Mouse (Mus musculus): ENCODE measurements around the gene Rnase1. TPM values are rescaled to one million over a fixed set of nuclear protein-coding genes. Genes with fewer than 3 reads are reported as not detected.

Gene Rnase1
- total and polyA plus RNA-seq, 3 experiments = 0.07 TPM; not detected in 2

DNA sequence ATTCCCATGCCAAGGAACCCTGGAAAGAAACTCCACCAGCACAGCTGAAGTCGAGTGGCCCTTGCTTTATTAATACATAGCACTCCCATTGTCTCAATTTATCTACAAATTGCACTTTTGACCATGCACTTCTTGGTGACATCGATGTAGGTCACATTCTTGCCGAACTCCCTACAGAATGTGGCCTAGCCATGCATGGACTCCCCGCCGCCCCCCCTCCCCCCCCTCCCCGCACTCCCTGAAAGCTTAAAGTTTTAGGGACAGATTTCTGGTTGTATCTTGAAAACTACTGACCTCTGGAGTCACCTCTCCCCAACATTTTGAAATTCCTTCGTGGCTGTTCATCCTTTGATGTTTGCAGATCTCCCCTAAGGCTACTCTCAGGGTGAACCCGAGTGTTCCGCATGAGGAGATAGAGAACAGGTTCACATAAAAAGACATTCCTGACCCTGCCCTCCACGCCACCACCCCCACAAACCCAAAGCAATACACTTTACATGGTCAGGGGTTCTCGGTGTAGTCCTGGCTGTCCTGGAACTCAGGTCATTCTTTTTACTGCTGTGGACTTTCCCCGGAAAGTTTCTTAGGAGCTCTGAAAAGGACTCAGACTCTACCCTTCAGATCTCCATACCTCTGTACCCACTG lies 32.5 kb downstream of the Rnase1 start, which contains the start of gene Eddm3b:
TSS of gene Eddm3b (plus strand) at position 511 of the 645 bp plus-strand sequence.
- Histone ChIP-seq H3K9me3 (replicated peaks; ENCODE audit: insufficient read depth, low read length) (no peaks in the 10 kb centered on the region), H3K27me3 (ENCODE audit: control insufficient read depth in 1 of 2, insufficient read depth in 2 of 2, low read length in 2 of 2) (peaks cover 0 to 3% of the 10 kb centered on the region in 2 experiments; a peak in 2 of 4 replicates), H3K79me2 (ENCODE audit: control insufficient read depth, insufficient read depth, low read length, poor library complexity) (no peaks in the 10 kb centered on the region), H3K4me3 (ENCODE audit: control insufficient read depth in 1 of 2, insufficient read depth in 1 of 2, low read depth in 2 of 2, low read length in 2 of 2) (no peak within 1 kb of the TSS), H3K36me3 (ENCODE audit: control insufficient read depth in 1 of 2, insufficient read depth in 2 of 2, low read length in 2 of 2) (no peaks in the 10 kb centered on the region), H3K4me1 (ENCODE audit: control insufficient read depth in 1 of 2, insufficient read depth in 2 of 2, low read length in 2 of 2) (no peaks in the 10 kb centered on the region), H3K9ac (ENCODE audit: control insufficient read depth, low read depth, low read length, poor library complexity, severe bottlenecking) (no peak within 1 kb of the TSS), H3K27ac (ENCODE audit: control insufficient read depth, low read depth, low read length) (no peak within 1 kb of the TSS)
- TF ChIP-seq TBP (IDR thresholded peaks at IDR 0.05; ENCODE audit: low read depth, low read length) (no peak), RAD21 (IDR thresholded peaks at IDR 0.05; ENCODE audit: low read depth, low read length) (no peak), USF2 (IDR thresholded peaks at IDR 0.05; ENCODE audit: borderline replicate concordance in 1 of 2, insufficient read depth in 1 of 2, low read depth in 1 of 2, low read length in 2 of 2) (no peak), BHLHE40 (IDR thresholded peaks at IDR 0.05; ENCODE audit: borderline replicate concordance, low read depth, low read length) (no peak), CHD1 (IDR thresholded peaks at IDR 0.05; ENCODE audit: low read depth, low read length) (no peak), ELF1 (IDR thresholded peaks at IDR 0.05; ENCODE audit: low read depth, low read length) (no peak), TAL1 (IDR thresholded peaks at IDR 0.05; ENCODE audit: low read length) (no peak), MYC (IDR thresholded peaks at IDR 0.05; ENCODE audit: low read depth, low read length) (no peak), NELFE (IDR thresholded peaks at IDR 0.05; ENCODE audit: low read depth, low read length) (no peak), RCOR1 (IDR thresholded peaks at IDR 0.05; ENCODE audit: low read depth, low read length) (no peak), KAT2A (conservative IDR thresholded peaks at IDR 0.05; ENCODE audit: low read depth, low read length) (no peak)
- DNase-seq (ENCODE audit: low read depth, low spot score) = no peak

DNA sequence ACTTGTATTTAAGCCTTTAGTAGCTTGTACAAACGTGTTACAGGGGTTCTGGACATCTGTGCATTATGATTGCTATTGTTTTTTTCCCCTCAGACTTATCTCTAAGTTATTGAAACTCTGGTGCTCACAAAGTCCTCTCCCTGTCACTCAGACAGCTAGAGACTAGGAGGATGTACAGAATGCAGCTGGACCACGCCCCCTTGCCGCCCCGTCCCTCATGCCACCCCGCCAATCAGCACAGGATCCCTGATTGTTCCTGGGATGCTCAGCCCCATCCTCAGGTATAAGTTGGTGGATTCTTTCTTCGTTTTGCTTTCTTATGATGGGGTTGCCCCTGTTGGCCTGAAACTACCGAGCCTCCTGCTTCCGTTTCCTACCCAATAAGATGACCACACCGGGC lies 33.1 kb downstream of the Rnase1 start:
- Histone ChIP-seq H3K79me2 (ENCODE audit: control insufficient read depth, insufficient read depth, low read length, poor library complexity) (no peaks in the 10 kb centered on the region), H3K4me3 (ENCODE audit: control insufficient read depth in 1 of 2, insufficient read depth in 1 of 2, low read depth in 2 of 2, low read length in 2 of 2) (no peak overlapping the region), H3K27ac (ENCODE audit: control insufficient read depth, low read depth, low read length) (no peak overlapping the region), H3K9me3 (replicated peaks; ENCODE audit: insufficient read depth, low read length) (no peaks in the 10 kb centered on the region), H3K9ac (ENCODE audit: control insufficient read depth, low read depth, low read length, poor library complexity, severe bottlenecking) (no peak overlapping the region), H3K4me1 (ENCODE audit: control insufficient read depth in 1 of 2, insufficient read depth in 2 of 2, low read length in 2 of 2) (no peaks in the 10 kb centered on the region), H3K27me3 (ENCODE audit: control insufficient read depth in 1 of 2, insufficient read depth in 2 of 2, low read length in 2 of 2) (peaks cover 0 to 3% of the 10 kb centered on the region in 2 experiments; a peak in 2 of 4 replicates), H3K36me3 (ENCODE audit: control insufficient read depth in 1 of 2, insufficient read depth in 2 of 2, low read length in 2 of 2) (no peaks in the 10 kb centered on the region)
- no peak for DNase-seq (ENCODE audit: low read depth, low spot score)
- TF ChIP-seq EP300 (IDR thresholded peaks at IDR 0.05; ENCODE audit: low read depth in 1 of 2, low read length in 2 of 2) (no peak), RCOR1 (IDR thresholded peaks at IDR 0.05; ENCODE audit: low read depth, low read length) (no peak), ETS1 (IDR thresholded peaks at IDR 0.05; ENCODE audit: low read depth, low read length) (no peak)

DNA sequence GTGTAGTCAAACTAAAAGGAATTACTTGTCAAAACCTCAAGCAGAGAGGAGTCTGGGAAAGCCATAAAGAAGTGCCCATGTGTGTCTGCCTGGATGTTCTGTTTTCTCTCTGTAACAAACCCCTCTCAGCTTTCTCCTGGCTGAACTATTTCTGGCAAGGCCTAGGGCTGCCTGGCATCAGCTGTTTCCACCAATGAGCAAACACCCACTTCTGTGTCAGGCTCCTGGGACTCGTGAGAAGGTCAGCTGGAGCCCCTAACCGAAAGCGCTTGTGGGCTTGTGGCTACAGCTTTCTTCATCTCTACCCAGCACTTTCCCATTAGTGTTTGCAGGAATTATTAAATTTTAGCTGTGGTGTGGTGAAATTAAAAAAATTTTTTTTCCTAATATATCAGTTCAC lies 34.6 kb downstream of the Rnase1 start:
- Histone ChIP-seq H3K9ac (ENCODE audit: control insufficient read depth, low read depth, low read length, poor library complexity, severe bottlenecking) (no peak overlapping the region), H3K4me1 (ENCODE audit: control insufficient read depth in 1 of 2, insufficient read depth in 2 of 2, low read length in 2 of 2) (no peaks in the 10 kb centered on the region)
- TF ChIP-seq UBTF (IDR thresholded peaks at IDR 0.05; ENCODE audit: borderline replicate concordance, insufficient read depth, low read depth, low read length) (no peak), ZKSCAN1 (IDR thresholded peaks at IDR 0.05; ENCODE audit: low read depth, low read length) (no peak), BHLHE40 (IDR thresholded peaks at IDR 0.05; ENCODE audit: borderline replicate concordance, low read depth, low read length) (no peak), EP300 (IDR thresholded peaks at IDR 0.05; ENCODE audit: low read depth in 1 of 2, low read length in 2 of 2) (no peak), CHD1 (IDR thresholded peaks at IDR 0.05; ENCODE audit: low read depth, low read length) (no peak), ZC3H11A (IDR thresholded peaks at IDR 0.05; ENCODE audit: low read depth, low read length) (no peak), RAD21 (IDR thresholded peaks at IDR 0.05; ENCODE audit: low read depth, low read length) (no peak), USF1 (IDR thresholded peaks at IDR 0.05; ENCODE audit: low read depth, low read length) (no peak), TCF12 (IDR thresholded peaks at IDR 0.05; ENCODE audit: low read depth, low read length) (no peak), SMC3 (IDR thresholded peaks at IDR 0.05; ENCODE audit: low read depth, low read length) (no peak), ZNF384 (IDR thresholded peaks at IDR 0.05; ENCODE audit: low read depth, low read length) (no peak), POLR2AphosphoS2 (IDR thresholded peaks at IDR 0.05; ENCODE audit: low read length) (no peak)

More for the DNA sequence above, 34.6 kb downstream of the Rnase1 start:
- H3K4me3 ChIP-seq (ENCODE audit: control insufficient read depth in 1 of 2, insufficient read depth in 1 of 2, low read depth in 2 of 2, low read length in 2 of 2) = no peak overlapping the region
- no peaks in the 10 kb centered on the region for H3K79me2 ChIP-seq (ENCODE audit: control insufficient read depth, insufficient read depth, low read length, poor library complexity)
- DNase-seq (ENCODE audit: low read depth, low spot score) = no peak
- H3K27me3 ChIP-seq (ENCODE audit: control insufficient read depth in 1 of 2, insufficient read depth in 2 of 2, low read length in 2 of 2) = peaks cover 0 to 3% of the 10 kb centered on the region in 2 experiments; a peak in 2 of 4 replicates
- H3K9me3 ChIP-seq (replicated peaks; ENCODE audit: insufficient read depth, low read length) = no peaks in the 10 kb centered on the region
- no peaks in the 10 kb centered on the region for H3K36me3 ChIP-seq (ENCODE audit: control insufficient read depth in 1 of 2, insufficient read depth in 2 of 2, low read length in 2 of 2)
- H3K27ac ChIP-seq (ENCODE audit: control insufficient read depth, low read depth, low read length) = no peak overlapping the region

Measured in MEL (cell line).